17 mouse cellular contexts compared by ENCODE assay signal in the genomic region with DNA sequence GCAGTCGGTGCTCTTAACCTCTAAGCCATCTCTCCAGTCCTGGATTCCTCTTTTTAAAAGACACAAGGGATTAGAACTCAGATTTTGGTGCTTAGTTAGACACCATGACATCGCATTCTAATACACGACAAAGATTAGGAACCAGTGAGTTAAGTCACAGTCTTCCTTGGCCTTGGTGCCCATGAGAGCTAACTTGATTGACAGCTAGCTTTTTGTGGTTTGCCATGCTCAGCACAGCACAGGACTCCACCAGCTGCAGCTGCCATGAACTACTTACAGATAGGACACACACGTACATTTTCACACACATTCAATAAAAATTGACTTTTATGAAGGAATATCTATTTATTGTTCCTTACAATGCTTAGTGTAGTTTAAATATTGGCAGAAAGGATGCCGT.
"Had no signal": no experiment of that assay in that cellular context is flagged by ENCODE, and none has a peak within 500 bp of the region (broad histone marks: within the 10 kb centered on the region; RNA-seq: fewer than 3 reads in every experiment).

No protein-coding gene starts in this region.

- ATAC-seq: hindbrain, embryonic 16.5 days; inflammation-experienced regulatory T-cells, adult 6 months; intestine, embryonic 15.5 days; intestine, postnatal 0 days; liver, embryonic 12.5 days had no signal

- DNase-seq: gastrocnemius, adult 2 months; gastrocnemius, postnatal 10 days; gastrocnemius, postnatal 25 days; heart, adult 18-20 months; heart, postnatal 14 days; heart, postnatal 36 days; kidney, adult 18-20 months; kidney, adult 8-10 months; kidney, postnatal 10 days; kidney, postnatal 25 days; kidney, postnatal 4 days; left cerebral cortex, postnatal 4 days had no signal
